Mouse (Mus musculus) thymus, adult 2 months (tissue): ENCODE measurements around the gene Map6. TPM values are rescaled to one million over a fixed set of nuclear protein-coding genes. Genes with fewer than 3 reads are reported as not detected.

Experiments used
- DNase-seq: peaks from one replicate; pipeline ENCODE4 v3.0.0; 2021
- H3K27ac ChIP-seq: fragments of 200-500 bp; 2 replicates; pipeline ENCODE4 v1.5.1; 2012; ENCODE audit warnings: low read length, control low read depth; ENCODE audit not compliant: control insufficient read depth, insufficient read depth
- H3K27me3 ChIP-seq: fragments of 200-500 bp; 2 replicates; pipeline ENCODE4 v1.6.1; 2012; ENCODE audit warnings: mild to moderate bottlenecking, low read length, moderate library complexity, mixed read lengths; ENCODE audit not compliant: control insufficient read depth, insufficient read depth
- H3K36me3 ChIP-seq: fragments of 200-500 bp; 2 replicates; pipeline ENCODE4 v1.6.1; 2012; ENCODE audit warnings: mild to moderate bottlenecking, low read length, moderate library complexity; ENCODE audit not compliant: control insufficient read depth, insufficient read depth
- H3K4me1 ChIP-seq: fragments of 200-500 bp; replicated peaks from 2 replicates; pipeline ENCODE4 v1.6.1; 2012; ENCODE audit warnings: low read length; ENCODE audit not compliant: control insufficient read depth, insufficient read depth
- H3K4me3 ChIP-seq: fragments of 200-500 bp; 2 replicates; pipeline ENCODE4 v1.5.1; 2012; ENCODE audit warnings: mild to moderate bottlenecking, low read length, control low read depth, moderate library complexity; ENCODE audit not compliant: control insufficient read depth, insufficient read depth
- CTCF ChIP-seq: fragments of 200-500 bp; IDR thresholded peaks from 2 replicates; pipeline ENCODE4 v1.5.1; 2012; ENCODE audit warnings: mild to moderate bottlenecking, control low read depth, low read length, moderate library complexity, borderline replicate concordance; ENCODE audit not compliant: control insufficient read depth, poor library complexity, insufficient read depth; ENCODE audit errors: extremely low read depth
- POLR2A ChIP-seq: fragments of 200-500 bp; IDR thresholded peaks from 2 replicates; pipeline ENCODE4 v1.6.1; 2012; ENCODE audit warnings: mild to moderate bottlenecking, low read length, control low read depth, moderate library complexity; ENCODE audit not compliant: control insufficient read depth, poor library complexity, insufficient read depth; ENCODE audit errors: extremely low read depth
- WGBS: fragments of 180-500 bp; shearing (Covaris S2); methylation state at CpG from one replicate; pipeline ENCODE4 v1.1.7; 2018; 5-methylcytosine and 5-hydroxymethylcytosine counted together
- polyA plus RNA-seq: library from polyadenylated mRNA; depleted of rRNA; stranded (reverse); fragments of >200 nt; gene quantifications from 2 replicates; pipeline ENCODE4 v1.2.3, GENCODE M21; 2012

Map6 gene
- polyA plus RNA-seq, 1 experiment, result 1.3 TPM

GRCm38 (mm10) chr7:99268951-99269945 lies 2.0 kb downstream of the Map6 start:
- no peak overlapping the region for H3K27ac ChIP-seq
- TF ChIP-seq CTCF, result no peak
- no peak for TF ChIP-seq POLR2A
- H3K4me1 ChIP-seq, result 0 out of 2 replicates have a peak, but pooled peaks cover 3% of the 10 kb centered on the region
- no peak for DNase-seq
- 18% methylated on average over 42 of the region's 42 CpGs for WGBS
- H3K36me3 ChIP-seq, result no peaks in the 10 kb centered on the region
- H3K4me3 ChIP-seq, result no peak overlapping the region
- H3K27me3 ChIP-seq, result peaks cover 8% of the 10 kb centered on the region

DNA sequence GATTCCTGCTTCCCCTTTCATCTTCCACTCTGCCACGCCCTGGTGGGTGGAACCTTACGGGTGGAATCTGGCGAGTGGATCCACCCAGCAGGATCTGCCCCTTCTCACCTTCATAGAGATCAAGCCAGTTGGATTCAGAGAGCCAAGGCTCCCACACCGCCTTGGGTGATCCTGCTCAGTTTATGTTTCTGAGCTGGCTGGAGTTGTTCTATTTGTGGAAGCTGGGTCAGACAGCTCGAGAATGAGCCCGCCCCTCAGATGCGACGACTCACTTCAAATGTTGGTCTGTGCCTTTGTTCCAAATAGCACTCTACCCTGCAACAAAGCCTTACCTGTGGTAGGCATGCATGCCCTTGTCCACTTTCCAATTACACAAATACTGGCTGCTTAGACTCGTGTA lies 4.4 kb downstream of the Map6 start:
- no peaks in the 10 kb centered on the region for H3K36me3 ChIP-seq
- no peak overlapping the region for H3K4me3 ChIP-seq
- no peak for DNase-seq
- WGBS, result 49% methylated on average over 9 of the region's 9 CpGs
- 0 out of 2 replicates have a peak, but pooled peaks cover 3% of the 10 kb centered on the region for H3K4me1 ChIP-seq
- no peak overlapping the region for H3K27ac ChIP-seq
- TF ChIP-seq POLR2A (no peak), CTCF (no peak)
- H3K27me3 ChIP-seq, result peaks cover 8% of the 10 kb centered on the region

DNA sequence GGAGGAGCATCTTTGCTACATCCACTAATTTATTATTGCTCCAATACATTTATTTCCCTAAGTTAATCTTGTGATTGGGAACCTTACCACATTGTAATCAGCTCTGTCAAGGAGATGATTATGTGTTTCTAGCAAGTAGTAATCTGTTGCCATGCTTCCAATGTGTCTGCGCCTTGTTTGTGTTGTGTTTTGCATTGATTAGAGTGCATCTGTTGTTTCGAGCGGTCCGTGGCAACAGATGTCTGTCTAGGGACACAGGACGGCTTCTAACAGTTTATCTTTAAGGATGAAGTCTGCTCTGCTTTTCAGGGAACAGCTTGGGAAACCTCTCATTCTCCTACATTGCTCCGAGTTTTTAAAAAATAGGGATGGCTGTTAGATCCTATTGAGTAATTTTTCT lies 7.9 kb downstream of the Map6 start:
- no peak overlapping the region for H3K4me3 ChIP-seq
- H3K27ac ChIP-seq, result no peak overlapping the region
- 90% methylated on average over 6 of the region's 6 CpGs for WGBS
- no peaks in the 10 kb centered on the region; the same call in 1 of the 2 replicates for H3K27me3 ChIP-seq
- TF ChIP-seq POLR2A, result no peak
- TF ChIP-seq CTCF, result no peak
- no peaks in the 10 kb centered on the region for H3K36me3 ChIP-seq
- no peak for DNase-seq
- no peaks in the 10 kb centered on the region for H3K4me1 ChIP-seq

DNA sequence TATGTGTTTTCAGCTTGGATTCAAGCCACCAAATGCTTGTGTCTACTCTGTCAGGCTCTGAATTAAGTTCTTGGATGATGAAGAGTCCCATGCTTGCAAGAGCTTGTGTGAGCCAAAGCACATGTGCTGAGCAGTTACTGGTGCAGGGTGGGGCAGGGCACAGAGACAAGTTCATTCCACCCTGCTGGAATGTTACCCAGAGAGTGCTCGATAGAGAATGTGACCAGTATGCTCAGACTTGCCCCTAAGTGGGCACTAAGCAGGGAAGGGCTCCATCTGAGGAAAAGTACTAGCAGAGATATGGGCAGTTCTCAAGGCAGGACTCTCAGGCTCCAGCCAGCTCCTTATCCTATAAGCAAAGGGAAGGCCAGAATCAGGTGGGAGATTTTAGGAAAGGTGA lies 9.4 kb downstream of the Map6 start:
- no peaks in the 10 kb centered on the region for H3K4me1 ChIP-seq
- DNase-seq, result no peak
- no peak overlapping the region for H3K4me3 ChIP-seq
- H3K27ac ChIP-seq, result no peak overlapping the region
- H3K27me3 ChIP-seq, result no peaks in the 10 kb centered on the region
- no peaks in the 10 kb centered on the region for H3K36me3 ChIP-seq
- WGBS, result 83% methylated on average over 1 of the region's 1 CpGs
- TF ChIP-seq POLR2A (no peak), CTCF (no peak)

GRCm38 (mm10) chr7:99278309-99278708 lies 11.1 kb downstream of the Map6 start:
- Histone ChIP-seq H3K36me3 (no peaks in the 10 kb centered on the region), H3K4me1 (no peaks in the 10 kb centered on the region), H3K4me3 (no peak overlapping the region), H3K27ac (no peak overlapping the region), H3K27me3 (no peaks in the 10 kb centered on the region)
- DNase-seq, result no peak
- TF ChIP-seq CTCF (no peak), POLR2A (no peak)
- 16% methylated on average over 8 of the region's 8 CpGs for WGBS

- no peak overlapping the region for H3K4me3 ChIP-seq
- no peaks in the 10 kb centered on the region for H3K27me3 ChIP-seq
- H3K4me1 ChIP-seq, result no peaks in the 10 kb centered on the region
- TF ChIP-seq POLR2A, result no peak
- TF ChIP-seq CTCF, result no peak
- no peaks in the 10 kb centered on the region for H3K36me3 ChIP-seq
- H3K27ac ChIP-seq, result no peak overlapping the region
- WGBS, result 90% methylated on average over 8 of the region's 8 CpGs
- no peak for DNase-seq
Measured at GRCm38 (mm10) chr7:99279586-99279985, 12.3 kb downstream of the Map6 start.
